Mouse (Mus musculus): ENCODE data around the gene Dpp8. TPM values are rescaled to one million over a fixed set of nuclear protein-coding genes. Genes with fewer than 3 reads are reported as not detected.

Gene Dpp8
- polyA plus RNA-seq, 1 experiment from 2014 or later, result 37.0 TPM

GRCm38 (mm10) chr9:65102377-65103172 lies 70.4 kb downstream of the Dpp8 start:
- Histone ChIP-seq H3K9me3 (peaks cover 3% of the 10 kb centered on the region; the same call in 1 of the 2 replicates), H3K36me3 (no peaks in the 10 kb centered on the region), H3K27ac (peak overlapping the region; percentile 83), H3K4me3 (peak overlapping the region; percentile 87), H3K27me3 (0 out of 2 replicates have a peak, but pooled peaks cover 3% of the 10 kb centered on the region), H3K4me1 (peaks cover 44% of the 10 kb centered on the region), H3K4me2 (replicated peaks) (peak overlapping the region; percentile 98), H3K9ac (peak overlapping the region; percentile 88)
- under 1% methylated on average over 36 of the region's 36 CpGs for WGBS
- peak; percentile 76 for ATAC-seq (ENCODE audit: low FRiP score, low read depth)

DNA sequence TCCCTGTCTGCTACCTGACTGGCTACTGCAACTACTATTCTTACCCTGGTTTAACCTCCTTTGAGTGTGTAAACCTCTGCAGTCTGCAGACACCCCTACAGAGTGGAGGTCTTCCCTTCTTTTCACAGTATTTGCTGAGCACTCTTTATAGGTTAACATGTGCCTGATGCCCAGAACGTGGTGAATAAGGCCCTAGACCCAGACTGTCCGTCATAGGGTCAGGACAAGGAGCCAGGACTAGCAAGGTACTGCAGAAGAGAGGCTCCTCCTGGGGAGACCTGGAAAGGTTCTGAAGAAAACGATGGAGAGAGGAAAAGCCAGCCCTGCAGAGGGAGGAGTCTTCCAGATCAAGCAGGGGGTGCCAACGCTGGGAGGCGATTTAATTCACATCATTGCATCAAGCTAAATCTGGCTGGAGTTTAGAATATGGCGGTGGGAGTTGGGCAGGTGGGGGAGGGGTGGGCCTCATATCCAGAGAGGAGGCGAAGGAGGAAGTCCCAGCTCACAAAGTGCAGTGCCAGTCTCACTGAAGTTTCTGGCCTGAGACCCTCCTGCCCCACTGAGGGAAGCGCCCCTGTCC lies 71.0 kb downstream of the Dpp8 start:
- no peaks in the 10 kb centered on the region for H3K36me3 ChIP-seq
- WGBS, result 28% methylated on average over 8 of the region's 8 CpGs
- H3K27ac ChIP-seq, result peak overlapping the region; percentile 73; the same call in 1 of the 2 replicates
- peak overlapping the region; percentile 88 for H3K9ac ChIP-seq
- 0 out of 2 replicates have a peak, but pooled peaks cover 3% of the 10 kb centered on the region for H3K27me3 ChIP-seq
- peaks cover 3% of the 10 kb centered on the region; the same call in 1 of the 2 replicates for H3K9me3 ChIP-seq
- peak overlapping the region; percentile 98 for H3K4me2 ChIP-seq (replicated peaks)
- peak overlapping the region; percentile 87 for H3K4me3 ChIP-seq
- H3K4me1 ChIP-seq, result peaks cover 44% of the 10 kb centered on the region
- no peak for ATAC-seq (ENCODE audit: low FRiP score, low read depth)

- WGBS, result 84% methylated on average over 4 of the region's 4 CpGs
- Histone ChIP-seq H3K4me1 (peaks cover 53% of the 10 kb centered on the region), H3K9ac (no peak overlapping the region), H3K36me3 (no peaks in the 10 kb centered on the region), H3K4me3 (no peak overlapping the region), H3K9me3 (no peaks in the 10 kb centered on the region), H3K4me2 (replicated peaks) (no peak overlapping the region), H3K27me3 (0 out of 2 replicates have a peak, but pooled peaks cover 3% of the 10 kb centered on the region), H3K27ac (no peak overlapping the region)
- ATAC-seq (ENCODE audit: low FRiP score, low read depth), result no peak
These were observed 74.6 kb downstream of the Dpp8 start for GRCm38 (mm10) chr9:65106821-65107220.

DNA sequence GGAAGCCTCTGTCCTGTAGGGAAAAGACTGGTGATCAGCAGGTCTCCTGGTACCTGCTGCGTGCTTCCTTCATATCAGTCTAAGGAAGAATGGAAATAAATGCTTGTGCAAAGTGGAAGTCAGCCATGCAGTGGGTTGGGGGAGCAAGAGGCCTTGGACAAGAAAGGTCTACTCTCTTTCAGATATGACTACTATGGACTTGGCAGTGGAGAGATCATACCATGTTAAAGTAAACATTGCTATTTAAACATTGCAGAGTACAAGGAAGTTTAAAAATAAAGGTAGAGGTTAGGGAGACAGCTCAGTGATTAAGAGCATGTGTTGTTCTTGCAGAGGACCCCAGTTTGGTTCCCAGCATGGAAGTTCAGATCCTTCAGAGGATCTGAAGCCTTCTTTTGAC lies 75.7 kb downstream of the Dpp8 start:
- peaks cover 44% of the 10 kb centered on the region for H3K4me1 ChIP-seq
- no peak for ATAC-seq (ENCODE audit: low FRiP score, low read depth)
- 88% methylated on average over 1 of the region's 1 CpGs for WGBS

GRCm38 (mm10) chr9:65109132-65110072 lies 77.2 kb downstream of the Dpp8 start:
- H3K4me3 ChIP-seq, result peak overlapping the region; percentile 15
- no peaks in the 10 kb centered on the region for H3K27me3 ChIP-seq
- peak; percentile 81; the same call in 1 of the 2 replicates for ATAC-seq (ENCODE audit: low FRiP score, low read depth)
- H3K9me3 ChIP-seq, result no peaks in the 10 kb centered on the region
- 15% methylated on average over 24 of the region's 24 CpGs for WGBS
- peak overlapping the region; percentile 61 for H3K27ac ChIP-seq
- peaks cover 11% of the 10 kb centered on the region for H3K36me3 ChIP-seq
- H3K9ac ChIP-seq, result peak overlapping the region; percentile 62
- H3K4me1 ChIP-seq, result peaks cover 31% of the 10 kb centered on the region
- peak overlapping the region; percentile 56 for H3K4me2 ChIP-seq (replicated peaks)

More for the DNA sequence above, 75.7 kb downstream of the Dpp8 start:
- H3K4me2 ChIP-seq (replicated peaks), result no peak overlapping the region
- H3K27me3 ChIP-seq, result 0 out of 2 replicates have a peak, but pooled peaks cover 3% of the 10 kb centered on the region
- H3K36me3 ChIP-seq, result no peaks in the 10 kb centered on the region
- H3K27ac ChIP-seq, result no peak overlapping the region
- H3K4me3 ChIP-seq, result no peak overlapping the region
- H3K9ac ChIP-seq, result no peak overlapping the region
- no peaks in the 10 kb centered on the region for H3K9me3 ChIP-seq

DNA sequence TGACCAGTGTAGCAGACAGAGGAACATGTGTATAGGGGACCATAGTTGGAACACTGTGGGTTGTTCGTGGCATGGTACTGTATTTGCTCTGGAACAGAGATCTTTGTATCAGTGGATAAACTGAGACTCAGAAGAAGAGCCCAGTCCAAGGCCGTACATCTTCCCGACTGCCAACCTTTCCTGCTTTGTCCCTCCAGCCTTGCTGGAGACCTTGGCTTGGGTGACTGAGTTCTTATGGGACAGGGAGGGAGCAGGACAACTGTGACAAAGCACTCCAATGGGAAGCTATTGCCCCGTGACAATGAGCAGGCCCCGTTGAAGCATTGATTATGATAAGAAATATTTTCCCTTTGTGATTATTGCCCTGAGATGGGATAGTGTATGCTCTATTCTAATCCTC lies 79.5 kb downstream of the Dpp8 start:
- no peak for ATAC-seq (ENCODE audit: low FRiP score, low read depth)
- WGBS, result 87% methylated on average over 5 of the region's 5 CpGs
- no peaks in the 10 kb centered on the region for H3K27me3 ChIP-seq

GRCm38 (mm10) chr9:65113694-65114093 lies 81.5 kb downstream of the Dpp8 start:
- Histone ChIP-seq H3K4me3 (no peak overlapping the region), H3K4me2 (replicated peaks) (no peak overlapping the region), H3K9me3 (no peaks in the 10 kb centered on the region), H3K27ac (no peak overlapping the region), H3K27me3 (no peaks in the 10 kb centered on the region), H3K9ac (no peak overlapping the region), H3K4me1 (peaks cover 13% of the 10 kb centered on the region), H3K36me3 (peaks cover 23% of the 10 kb centered on the region)
- no peak for ATAC-seq (ENCODE audit: low FRiP score, low read depth)
- 90% methylated on average over 2 of the region's 2 CpGs for WGBS

More for the DNA sequence above, 79.5 kb downstream of the Dpp8 start:
- Histone ChIP-seq H3K9ac (no peak overlapping the region), H3K4me3 (no peak overlapping the region), H3K36me3 (peaks cover 18% of the 10 kb centered on the region), H3K4me1 (peaks cover 18% of the 10 kb centered on the region), H3K27ac (no peak overlapping the region), H3K9me3 (no peaks in the 10 kb centered on the region), H3K4me2 (replicated peaks) (no peak overlapping the region)

DNA sequence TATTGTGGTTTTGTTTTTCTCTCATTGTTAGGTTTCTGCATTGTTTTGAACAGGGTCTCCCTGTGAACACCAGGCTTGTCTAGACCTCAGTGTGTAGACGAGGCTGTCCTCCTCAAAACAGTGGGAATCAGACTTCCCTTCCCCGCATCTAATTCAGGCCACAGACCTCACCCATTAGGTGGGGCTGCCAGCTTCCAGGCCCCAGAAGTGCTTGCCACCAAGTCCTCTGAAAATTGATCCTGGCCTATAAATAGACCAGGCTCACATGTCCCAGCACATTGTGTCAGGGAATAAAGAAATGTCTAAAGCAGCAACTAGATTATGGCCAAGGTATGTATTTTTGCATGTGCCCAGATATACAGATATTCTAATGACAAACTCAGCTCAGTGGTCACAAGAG lies 83.7 kb downstream of the Dpp8 start:
- Histone ChIP-seq H3K9ac (no peak overlapping the region), H3K27ac (no peak overlapping the region), H3K27me3 (no peaks in the 10 kb centered on the region), H3K4me1 (no peaks in the 10 kb centered on the region), H3K9me3 (no peaks in the 10 kb centered on the region), H3K4me3 (no peak overlapping the region), H3K4me2 (replicated peaks) (no peak overlapping the region), H3K36me3 (peaks cover 26% of the 10 kb centered on the region)
- no peak for ATAC-seq (ENCODE audit: low FRiP score, low read depth)
- WGBS, result 50% methylated on average over 2 of the region's 2 CpGs

- Histone ChIP-seq H3K9me3 (no peaks in the 10 kb centered on the region), H3K9ac (no peak overlapping the region), H3K36me3 (peaks cover 32% of the 10 kb centered on the region), H3K4me2 (replicated peaks) (no peak overlapping the region), H3K27me3 (peaks cover 13% of the 10 kb centered on the region), H3K4me3 (no peak overlapping the region), H3K27ac (no peak overlapping the region), H3K4me1 (no peaks in the 10 kb centered on the region)
- no peak for ATAC-seq (ENCODE audit: low FRiP score, low read depth)
- WGBS, result 71% methylated on average over 2 of the region's 2 CpGs
These were observed 85.3 kb downstream of the Dpp8 start for GRCm38 (mm10) chr9:65117516-65117915.

DNA sequence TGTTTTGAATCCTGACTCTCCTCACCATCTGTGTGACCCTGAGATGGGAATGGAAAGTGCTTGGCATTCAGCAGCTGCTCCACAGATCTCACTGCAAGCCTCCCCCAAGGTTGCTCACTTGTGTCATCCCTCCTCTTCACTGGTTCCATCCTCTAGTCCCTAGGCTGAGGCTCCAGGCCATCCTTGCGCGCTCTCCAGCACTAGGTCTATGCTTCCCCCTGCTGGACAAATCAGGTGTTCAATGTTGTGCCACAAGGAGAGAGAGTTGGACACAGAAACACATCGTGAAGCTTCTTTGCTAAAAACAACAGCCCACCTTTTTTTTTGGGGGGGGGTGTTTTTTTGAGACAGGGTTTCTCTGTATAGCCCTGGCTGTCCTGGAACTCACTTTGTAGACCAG lies 88.7 kb downstream of the Dpp8 start:
- peaks cover 36% of the 10 kb centered on the region for H3K27me3 ChIP-seq
- WGBS, result 9% methylated on average over 3 of the region's 3 CpGs
- no peak overlapping the region for H3K4me3 ChIP-seq
- ATAC-seq (ENCODE audit: low FRiP score, low read depth), result no peak
- H3K9me3 ChIP-seq, result no peaks in the 10 kb centered on the region
- H3K27ac ChIP-seq, result no peak overlapping the region
- peaks cover 9% of the 10 kb centered on the region for H3K4me1 ChIP-seq
- H3K4me2 ChIP-seq (replicated peaks), result no peak overlapping the region
- H3K9ac ChIP-seq, result no peak overlapping the region
- H3K36me3 ChIP-seq, result peaks cover 30% of the 10 kb centered on the region

GRCm38 (mm10) chr9:65122545-65122944 lies 90.3 kb downstream of the Dpp8 start:
- no peaks in the 10 kb centered on the region for H3K9me3 ChIP-seq
- H3K27me3 ChIP-seq, result peaks cover 39% of the 10 kb centered on the region
- peak overlapping the region; percentile 38 for H3K4me2 ChIP-seq (replicated peaks)
- 17% methylated on average over 18 of the region's 18 CpGs for WGBS
- peak overlapping the region; percentile 39; the same call in 1 of the 2 replicates for H3K9ac ChIP-seq
- no peak overlapping the region for H3K4me3 ChIP-seq
- H3K36me3 ChIP-seq, result peaks cover 44% of the 10 kb centered on the region
- H3K4me1 ChIP-seq, result peaks cover 9% of the 10 kb centered on the region
- no peak for ATAC-seq (ENCODE audit: low FRiP score, low read depth)
- H3K27ac ChIP-seq, result no peak overlapping the region
